Mouse (Mus musculus) urinary bladder, adult 2 months (tissue): ENCODE measurements around the gene Vmn2r103. TPM values are rescaled to one million over a fixed set of nuclear protein-coding genes. Genes with fewer than 3 reads are reported as not detected.

Experiments used
- DNase-seq: peaks from one replicate; pipeline ENCODE4 v3.0.0; 2022; ENCODE audit warnings: low spot score
- polyA plus RNA-seq: library from polyadenylated mRNA; depleted of rRNA; stranded (reverse); fragments of >200 nt; gene quantifications from 2 replicates; pipeline ENCODE4 v1.2.3, GENCODE M21; 2012; rRNA removed

The Vmn2r103 gene
- not detected in 2 replicates for polyA plus RNA-seq

- DNase-seq: no peak
Observed at GRCm38 (mm10) chr17:19773063-19773462, at the start of gene Vmn2r103. Gene Vmn2r103, plus strand, starts transcription at chr17:19773363.

DNA sequence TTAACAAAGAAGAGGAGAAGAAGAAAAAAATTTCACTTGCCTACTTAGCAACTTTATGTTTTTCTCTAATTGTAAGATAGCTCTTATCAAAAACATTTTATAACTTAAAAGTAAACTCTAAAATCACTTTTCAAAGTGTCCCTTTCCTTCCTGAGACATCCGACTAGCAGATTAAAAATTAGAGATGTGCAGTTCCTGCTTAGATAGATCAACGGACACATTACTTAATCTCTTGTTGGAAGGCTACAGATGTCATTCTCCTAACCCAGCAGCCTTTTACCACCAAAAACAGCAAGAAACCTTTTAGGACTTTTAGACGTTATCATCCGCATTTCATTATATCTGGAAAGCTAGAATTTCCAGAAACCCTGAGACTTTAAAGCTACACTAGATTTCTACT, 5.8 kb downstream of the Vmn2r103 start:
- DNase-seq: no peak

GRCm38 (mm10) chr17:19789248-19789647, 16.1 kb downstream of the Vmn2r103 start:
- no peak for DNase-seq

Other genes with a start within 250 kb of the Vmn2r103 start
- gene Vmn2r101, start 196.1 kb upstream of the Vmn2r103 start, polyA plus RNA-seq: not detected in 2 replicates
- not detected in 2 replicates for gene Vmn2r102, start 113.0 kb upstream of the Vmn2r103 start, polyA plus RNA-seq